Comparison of ENCODE assay signal across 8 mouse cellular contexts in genomic region chr6:112946021-112946811, GRCm38 (mm10). TPM values are rescaled to one million over a fixed set of nuclear protein-coding genes. Genes with fewer than 3 reads are reported as not detected.
A peak's percentile ranks its signal among the peaks of the same experiment; 100 is the strongest.
DNase-seq lines count a peak whose midpoint lies in the region; ATAC-seq and TF ChIP-seq lines count a peak whose summit lies in the region.

No protein-coding gene starts in this region.

- no peak for ATAC-seq in heart, embryonic 15.5 days (replicated peaks; ENCODE audit: insufficient number of reproducible peaks, insufficient read depth, low FRiP score, low read depth)
- no peak for ATAC-seq in liver, embryonic 12.5 days
- ATAC-seq in stomach, postnatal 0 days (ENCODE audit: low FRiP score, low TSS enrichment) = 0 out of 2 replicates have a peak, but pooled peaks have one; percentile 2

- peak overlapping the region; percentile 59 for H3K9ac ChIP-seq in heart, embryonic 15.5 days
- peak overlapping the region; percentile 49; the same call in 1 of the 2 replicates for H3K9ac ChIP-seq in liver, embryonic 12.5 days
- peak overlapping the region; percentile 73 for H3K9ac ChIP-seq in stomach, postnatal 0 days (ENCODE audit: low read length)

- H3K4me3 ChIP-seq in C2C12 (ENCODE audit: insufficient read depth, poor library complexity, severe bottlenecking) = peak overlapping the region; percentile 49
- peak overlapping the region; percentile 66 for H3K4me3 ChIP-seq in heart, embryonic 15.5 days
- H3K4me3 ChIP-seq in liver, embryonic 12.5 days = peak overlapping the region; percentile 60
- peak overlapping the region; percentile 65 for H3K4me3 ChIP-seq in stomach, postnatal 0 days (ENCODE audit: low read depth, low read length)

- H3K79me2 ChIP-seq in C2C12 (ENCODE audit: control insufficient read depth, insufficient read depth) = peaks cover 48% of the 10 kb centered on the region

- no peaks in the 10 kb centered on the region for H3K79me3 ChIP-seq in C2C12 (ENCODE audit: low read depth)

- no peaks in the 10 kb centered on the region for H3K27me3 ChIP-seq in C2C12 (ENCODE audit: control insufficient read depth, insufficient read depth, insufficient read length)
- 0 out of 2 replicates have a peak, but pooled peaks cover 3% of the 10 kb centered on the region for H3K27me3 ChIP-seq in heart, embryonic 15.5 days
- H3K27me3 ChIP-seq in liver, embryonic 12.5 days (replicated peaks) = 0 out of 2 replicates have a peak, but pooled peaks cover 7% of the 10 kb centered on the region
- no peaks in the 10 kb centered on the region for H3K27me3 ChIP-seq in stomach, postnatal 0 days (ENCODE audit: control insufficient read depth, insufficient read depth, low read length)

- peak overlapping the region; percentile 78; the same call in 1 of the 2 replicates for H3K27ac ChIP-seq in heart, embryonic 15.5 days
- H3K27ac ChIP-seq in liver, embryonic 12.5 days = no peak overlapping the region
- peak overlapping the region; percentile 65 for H3K27ac ChIP-seq in stomach, postnatal 0 days (replicated peaks)

- TF ChIP-seq EP300 in stomach, postnatal 0 days (optimal IDR thresholded peaks at IDR 0.05) = no peak

- peak; percentile 16 for DNase-seq in gastrocnemius, postnatal 25 days
- no peak for DNase-seq in gastrocnemius, postnatal 4 days (ENCODE audit: low spot score in 2 of 2)
- DNase-seq in cerebellum, adult 9-10 months = peak; percentile 70
- DNase-seq in stomach, postnatal 0 days (ENCODE audit: low spot score) = peak; percentile 29
- DNase-seq in c-Kit-positive CD71-positive TER-119-positive erythroid progenitor cells, embryonic 14.5 days (ENCODE audit: low spot score) = no peak

- WGBS in heart, embryonic 15.5 days = 22% methylated on average over 12 of the region's 12 CpGs
- WGBS in liver, embryonic 12.5 days (ENCODE audit: insufficient replicate concordance) = 17% methylated on average over 12 of the region's 12 CpGs
- 11% methylated on average over 12 of the region's 12 CpGs for WGBS in stomach, postnatal 0 days

- no peaks in the 10 kb centered on the region for H3K36me3 ChIP-seq in C2C12 (ENCODE audit: control insufficient read depth, insufficient read depth)
- no peaks in the 10 kb centered on the region for H3K36me3 ChIP-seq in heart, embryonic 15.5 days
- H3K36me3 ChIP-seq in liver, embryonic 12.5 days = no peaks in the 10 kb centered on the region
- H3K36me3 ChIP-seq in stomach, postnatal 0 days (ENCODE audit: control insufficient read depth, insufficient read depth, low read length) = no peaks in the 10 kb centered on the region

- H3K9me3 ChIP-seq in heart, embryonic 15.5 days (replicated peaks) = no peaks in the 10 kb centered on the region
- H3K9me3 ChIP-seq in liver, embryonic 12.5 days (replicated peaks) = no peaks in the 10 kb centered on the region
- no peaks in the 10 kb centered on the region for H3K9me3 ChIP-seq in stomach, postnatal 0 days (ENCODE audit: control insufficient read depth, low read length)

- peaks cover 29% of the 10 kb centered on the region for H3K4me1 ChIP-seq in heart, embryonic 15.5 days (replicated peaks)
- H3K4me1 ChIP-seq in liver, embryonic 12.5 days = peaks cover 48% of the 10 kb centered on the region
- H3K4me1 ChIP-seq in stomach, postnatal 0 days (replicated peaks; ENCODE audit: control insufficient read depth, insufficient read depth) = no peaks in the 10 kb centered on the region; the same call in 1 of the 2 replicates

- H3ac ChIP-seq in C2C12 (ENCODE audit: control insufficient read depth, insufficient read length, low read depth) = peak overlapping the region; percentile 74

- TF ChIP-seq CTCF in C2C12 (IDR thresholded peaks at IDR 0.05; ENCODE audit: control insufficient read depth, insufficient read depth, insufficient read length) = no peak
- no peak for TF ChIP-seq CTCF in stomach, postnatal 0 days (IDR thresholded peaks at IDR 0.05; ENCODE audit: low read depth)

- H3K4me2 ChIP-seq in heart, embryonic 15.5 days = peak overlapping the region; percentile 88
- peak overlapping the region; percentile 83 for H3K4me2 ChIP-seq in liver, embryonic 12.5 days
- H3K4me2 ChIP-seq in stomach, postnatal 0 days (replicated peaks; ENCODE audit: low read depth) = peak overlapping the region; percentile 76

TF ChIP-seq in C2C12, 6 proteins besides CTCF, POLR2A, EP300 and RAD21:
- TF ChIP-seq USF1 (IDR thresholded peaks at IDR 0.05; ENCODE audit: low read depth) = no peak
- TF ChIP-seq MYOD1 (IDR thresholded peaks at IDR 0.05; ENCODE audit: control insufficient read depth, insufficient read length, low read depth) = no peak
- TF ChIP-seq CEBPB (IDR thresholded peaks at IDR 0.05; ENCODE audit: low read depth) = no peak
- TF ChIP-seq MYOG (IDR thresholded peaks at IDR 0.05; ENCODE audit: control insufficient read depth, extremely low read depth, insufficient read length) = no peak

RNA-seq across cellular contexts. Expression of gene Srgap3, which starts 0.8 kb away (rescaled TPM):
- 1 to 10 TPM; 1.8 to 2.1 TPM for total RNA-seq in gastrocnemius, postnatal 25 days (2021)
- 10 to 100 TPM; 15.6 to 20.3 TPM for total RNA-seq in gastrocnemius, postnatal 4 days (2021)
- 4.6 TPM for polyA plus RNA-seq in C2C12 (2012; fragmentation: generic; extraction: Trizol)
- polyA plus RNA-seq in heart, embryonic 15.5 days (2015; fragmentation: Nextera tagmentation; extraction: Ambion mirVana) = 1.0 and 1.6 TPM in 2 replicates
- 0.85 and 1.3 TPM in 2 replicates for polyA plus RNA-seq in liver, embryonic 12.5 days (2016; fragmentation: Nextera tagmentation; extraction: Ambion mirVana)
- polyA plus RNA-seq in stomach, postnatal 0 days (2015; fragmentation: Nextera tagmentation; extraction: Ambion mirVana) = 1.5 and 1.6 TPM in 2 replicates

Comparison
In these comparisons a context has a peak if more than half of its experiments do, and no peak if none do; other contexts are left out.
1. DNase-seq: peak in gastrocnemius, postnatal 25 days (single experiment), cerebellum, adult 9-10 months (single experiment) and stomach, postnatal 0 days (single experiment); none in gastrocnemius, postnatal 4 days (0 of 2) and c-Kit-positive CD71-positive TER-119-positive erythroid progenitor cells, embryonic 14.5 days (single experiment).
2. Peak in every context shown above with its lines, with median percentiles within 50 percentile points of each other: H3K4me3 ChIP-seq, H3K4me2 ChIP-seq and H3K9ac ChIP-seq.